Mouse (Mus musculus): ENCODE data around the gene Dpm2.

The Dpm2 gene

DNA sequence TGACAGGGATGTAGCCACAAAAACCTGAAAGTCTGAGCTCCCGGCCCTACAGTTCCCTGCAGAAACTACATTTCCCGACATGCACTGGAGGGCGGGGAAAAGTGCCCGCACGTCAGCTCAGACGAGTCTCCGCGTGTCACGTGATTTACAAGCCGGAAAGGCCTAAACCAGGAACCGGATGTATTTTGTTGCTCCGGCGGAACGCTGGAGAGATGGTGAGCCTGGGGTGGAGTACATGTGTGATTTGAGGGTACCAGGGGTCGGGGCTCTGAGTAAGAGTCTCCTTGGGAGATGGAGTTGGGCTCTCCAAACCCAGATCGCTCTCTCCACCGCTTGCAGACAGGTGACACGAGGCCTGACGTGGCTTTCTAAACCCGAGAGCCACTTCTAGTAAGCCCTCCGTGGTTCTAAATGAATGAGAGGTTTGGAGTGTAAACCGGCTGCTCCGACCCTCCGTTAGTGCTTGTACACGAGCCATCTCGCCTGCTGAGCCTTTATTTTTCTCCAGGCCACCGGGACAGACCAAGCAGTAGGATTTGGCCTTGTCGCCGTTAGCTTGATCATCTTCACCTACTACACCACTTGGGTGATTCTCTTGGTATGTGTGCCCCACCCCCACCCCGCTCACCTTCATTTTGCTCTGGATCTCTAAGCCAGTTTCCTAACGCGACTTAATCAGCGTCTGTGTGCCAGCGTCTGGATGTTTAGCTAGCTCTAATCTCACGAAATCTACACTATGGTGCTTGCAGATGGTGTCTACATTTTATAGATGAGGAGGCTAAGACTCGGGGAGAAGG, at the start of gene Dpm2:
TSS of gene Dpm2 (plus strand) at position 161 of the 797 bp plus-strand sequence.
- ATAC-seq (ENCODE audit: insufficient number of reproducible peaks, low FRiP score, low TSS enrichment), result peak; percentile 52

DNA sequence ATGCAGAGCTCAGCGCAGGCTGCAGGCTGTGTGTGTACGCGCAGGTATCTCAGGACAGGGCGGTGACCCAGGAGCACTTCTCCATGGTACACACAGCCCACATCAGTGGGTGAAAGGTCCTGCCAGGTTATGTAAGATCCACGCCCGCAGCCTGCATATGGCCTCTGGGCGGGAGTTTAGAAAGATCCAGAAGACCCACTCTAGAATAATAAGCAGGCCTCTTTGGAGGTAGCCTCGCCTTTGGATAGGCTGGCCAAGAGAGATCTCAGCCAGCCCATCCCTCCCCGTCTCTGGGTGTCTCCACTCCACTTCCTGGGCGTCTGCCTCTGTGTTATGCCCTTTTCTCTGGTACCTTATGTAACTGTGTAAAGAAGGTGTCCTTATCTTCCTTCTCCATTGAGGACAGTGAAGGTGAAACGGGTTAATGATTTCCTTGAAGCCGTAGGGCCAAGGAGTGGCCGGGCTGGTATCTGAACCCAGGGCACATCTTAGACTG, 46.1 kb upstream of the Dpm2 start:
- no peak for ATAC-seq (ENCODE audit: insufficient number of reproducible peaks, low FRiP score, low TSS enrichment)

DNA sequence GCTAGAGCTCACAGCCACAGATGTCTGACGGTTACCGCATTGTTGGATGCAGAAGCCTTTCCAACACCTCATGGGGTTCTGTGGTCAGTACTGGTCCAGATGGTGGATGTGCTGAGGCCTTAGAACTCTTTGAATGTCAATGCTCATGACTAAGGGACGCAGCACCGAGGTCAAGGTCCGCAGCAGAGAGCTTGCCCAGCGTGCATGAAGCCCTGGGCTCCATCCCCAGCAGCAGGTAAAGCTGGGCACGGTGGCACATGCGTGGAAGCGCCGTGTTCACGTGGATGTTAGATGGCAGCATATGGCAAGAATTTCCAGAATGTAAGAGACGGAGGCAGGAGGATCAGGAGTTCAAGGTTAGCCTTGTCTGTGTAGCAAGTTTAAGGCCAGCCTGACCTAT, 44.8 kb upstream of the Dpm2 start:
- ATAC-seq (ENCODE audit: insufficient number of reproducible peaks, low FRiP score, low TSS enrichment), result no peak

DNA sequence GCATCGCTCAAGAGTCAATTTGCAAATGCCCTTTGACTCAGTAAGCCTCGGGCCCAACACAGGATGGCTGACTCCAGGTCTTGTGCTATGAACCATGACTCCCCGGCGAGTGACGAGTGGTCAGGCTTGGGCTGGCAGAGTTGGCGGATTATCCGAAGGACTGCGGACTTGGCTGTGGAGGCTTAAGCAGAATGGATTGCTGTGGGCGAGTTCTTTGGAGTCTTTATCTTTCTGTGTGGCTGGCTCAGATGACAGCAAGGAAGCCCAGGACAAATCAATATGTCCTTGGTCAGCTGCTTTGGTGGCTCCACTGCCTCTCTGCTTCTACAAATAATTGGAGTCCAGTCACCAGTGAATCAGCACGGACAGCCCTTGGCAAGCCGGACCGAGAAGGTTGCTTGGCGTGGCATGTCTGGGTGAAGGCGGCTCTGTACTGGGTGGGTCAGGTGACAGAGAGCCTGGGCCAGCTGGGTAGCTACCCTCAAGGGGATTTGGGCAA, 43.1 kb upstream of the Dpm2 start:
- ATAC-seq (ENCODE audit: insufficient number of reproducible peaks, low FRiP score, low TSS enrichment), result no peak

- ATAC-seq (ENCODE audit: insufficient number of reproducible peaks, low FRiP score, low TSS enrichment), result no peak
Measured at GRCm38 (mm10) chr2:32528326-32528725, 42.3 kb upstream of the Dpm2 start.

DNA sequence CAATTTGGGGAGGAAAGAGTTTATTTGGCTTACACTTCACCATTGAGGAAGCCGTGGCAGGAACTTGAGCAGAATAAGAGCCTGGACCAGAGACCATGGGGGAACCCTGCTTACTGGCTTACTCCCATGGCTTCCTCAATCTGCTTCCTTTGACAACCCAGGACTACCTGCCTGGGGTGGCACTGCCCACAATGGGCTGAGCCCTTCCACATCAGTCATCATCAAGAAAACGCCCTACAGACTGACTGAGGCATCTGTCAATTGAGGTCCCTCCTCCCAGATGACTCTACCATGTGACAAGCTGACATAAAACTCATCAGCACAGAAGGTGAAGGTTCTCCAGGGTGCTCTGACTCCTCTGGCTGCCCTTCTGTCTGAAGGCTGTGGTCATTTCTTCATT, 40.2 kb upstream of the Dpm2 start:
- ATAC-seq (ENCODE audit: insufficient number of reproducible peaks, low FRiP score, low TSS enrichment), result no peak

GRCm38 (mm10) chr2:32533163-32533562, 37.5 kb upstream of the Dpm2 start:
- ATAC-seq (ENCODE audit: insufficient number of reproducible peaks, low FRiP score, low TSS enrichment), result no peak

DNA sequence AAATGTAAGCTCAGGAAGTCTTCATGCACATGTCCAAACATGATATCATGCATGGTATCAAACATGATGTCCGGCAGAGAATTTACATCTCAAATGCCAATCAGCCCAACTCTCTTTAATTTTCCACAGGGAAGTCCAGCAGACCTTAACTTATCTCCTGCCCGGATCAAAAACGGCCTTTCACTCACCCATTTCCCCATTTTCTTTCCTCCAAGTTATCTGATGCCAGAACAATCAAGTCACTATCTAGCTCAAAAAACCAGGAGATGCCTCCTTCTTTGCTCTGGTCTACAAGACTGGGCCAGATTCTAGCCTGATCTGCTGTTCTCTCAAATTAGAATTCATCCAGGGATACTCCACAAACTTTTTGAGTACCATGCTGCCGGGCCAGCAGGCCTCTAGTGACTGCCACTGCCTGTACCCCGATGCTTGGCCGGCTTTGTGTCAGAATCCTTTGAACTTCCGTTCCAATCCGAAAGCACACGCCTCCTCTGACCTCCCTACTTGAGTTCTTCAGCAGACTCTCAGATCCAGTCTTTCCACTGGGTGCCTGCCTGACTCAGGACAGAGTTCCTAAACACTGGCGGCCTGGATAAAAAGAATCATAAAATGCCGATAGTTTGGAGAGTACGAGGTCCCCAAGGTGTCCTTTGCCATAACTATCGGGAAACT, 36.5 kb upstream of the Dpm2 start:
- ATAC-seq (ENCODE audit: insufficient number of reproducible peaks, low FRiP score, low TSS enrichment), result no peak

GRCm38 (mm10) chr2:32534733-32535471, 35.8 kb upstream of the Dpm2 start, which contains the start of gene Fam102a:
TSS of gene Fam102a (plus strand) at chr2:32535332.
- ATAC-seq (ENCODE audit: insufficient number of reproducible peaks, low FRiP score, low TSS enrichment), result peak; percentile 88

GRCm38 (mm10) chr2:32535501-32535991, 35.1 kb upstream of the Dpm2 start:
- ATAC-seq (ENCODE audit: insufficient number of reproducible peaks, low FRiP score, low TSS enrichment), result peak; percentile 36; the same call in 1 of the 2 replicates

GRCm38 (mm10) chr2:32536086-32536633, 34.5 kb upstream of the Dpm2 start:
- no peak for ATAC-seq (ENCODE audit: insufficient number of reproducible peaks, low FRiP score, low TSS enrichment)

DNA sequence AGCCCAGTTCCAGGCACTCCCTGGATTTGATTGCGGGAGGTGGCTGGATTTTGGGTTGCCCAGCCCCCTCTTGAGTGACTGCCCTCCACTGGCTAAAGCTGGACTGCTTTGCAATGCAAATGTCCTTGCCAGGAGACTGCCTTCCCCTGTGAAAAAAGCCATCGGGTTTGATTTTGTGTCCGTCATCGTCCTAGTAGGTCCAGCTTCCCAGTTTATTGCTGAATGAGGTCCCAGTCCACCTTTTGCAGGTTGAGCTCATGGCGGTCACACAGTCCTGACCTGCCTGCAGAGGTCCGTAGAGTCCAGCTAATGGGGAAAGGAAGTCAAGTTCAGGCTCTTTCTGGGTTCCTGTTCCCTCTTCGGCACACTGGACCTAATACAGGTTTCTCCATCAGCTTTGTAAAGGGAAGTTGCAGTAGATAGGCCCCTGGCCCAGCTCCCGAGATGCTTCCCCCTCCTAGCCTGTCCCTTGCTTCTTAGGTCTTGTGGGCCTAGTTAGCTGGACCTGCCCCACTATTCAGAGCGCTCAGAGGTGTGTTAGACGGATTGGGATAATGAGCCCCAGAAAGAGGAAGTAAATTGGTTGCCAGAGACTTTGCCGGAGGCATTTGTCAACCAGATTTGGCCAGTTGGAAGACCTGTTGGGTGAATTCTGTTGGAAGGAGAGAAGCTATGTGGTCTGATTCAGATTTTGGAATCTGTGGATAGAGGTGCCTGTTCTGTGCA, 33.9 kb upstream of the Dpm2 start:
- ATAC-seq (ENCODE audit: insufficient number of reproducible peaks, low FRiP score, low TSS enrichment), result no peak

- no peak for ATAC-seq (ENCODE audit: insufficient number of reproducible peaks, low FRiP score, low TSS enrichment)
Measured at GRCm38 (mm10) chr2:32537360-32537905, 33.2 kb upstream of the Dpm2 start.

DNA sequence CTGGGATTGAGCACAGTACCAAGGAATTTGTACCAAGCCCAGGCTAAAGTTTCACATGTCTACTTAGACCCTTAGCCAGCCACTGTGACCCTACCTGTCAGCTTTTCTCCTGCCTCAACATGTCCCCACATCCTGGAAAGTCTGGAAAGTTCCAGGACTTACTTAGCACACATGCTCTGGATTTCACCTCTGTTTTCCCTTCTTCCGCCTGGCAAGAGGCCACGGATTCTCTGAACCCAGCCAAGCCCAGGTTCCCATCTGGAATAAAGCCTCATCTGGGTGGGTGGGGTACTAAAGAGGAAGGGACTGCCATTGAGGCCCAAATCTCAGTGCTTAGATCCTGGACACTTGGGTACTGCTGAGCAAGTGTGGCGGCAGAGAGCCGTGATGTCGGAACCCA, 32.7 kb upstream of the Dpm2 start:
- no peak for ATAC-seq (ENCODE audit: insufficient number of reproducible peaks, low FRiP score, low TSS enrichment)

DNA sequence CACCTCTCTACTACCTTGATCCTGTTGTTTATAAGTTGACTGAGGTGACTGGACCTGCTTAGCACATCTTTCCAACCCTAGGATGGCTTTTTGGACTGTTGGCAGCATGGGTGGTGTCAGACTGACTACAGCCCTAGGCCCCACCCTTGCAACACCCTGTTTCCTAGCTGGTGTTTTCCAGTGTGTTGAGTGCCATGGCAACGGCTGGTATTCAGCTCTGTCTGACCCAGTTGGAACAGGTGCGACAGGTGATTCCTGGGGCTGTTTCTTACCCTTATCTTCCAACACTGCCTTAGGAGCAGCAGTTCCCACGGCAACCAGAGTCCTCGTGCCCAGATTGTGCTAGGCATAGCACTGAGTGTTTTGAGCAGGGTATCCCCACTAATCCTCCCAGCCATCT, 32.2 kb upstream of the Dpm2 start:
- no peak for ATAC-seq (ENCODE audit: insufficient number of reproducible peaks, low FRiP score, low TSS enrichment)

DNA sequence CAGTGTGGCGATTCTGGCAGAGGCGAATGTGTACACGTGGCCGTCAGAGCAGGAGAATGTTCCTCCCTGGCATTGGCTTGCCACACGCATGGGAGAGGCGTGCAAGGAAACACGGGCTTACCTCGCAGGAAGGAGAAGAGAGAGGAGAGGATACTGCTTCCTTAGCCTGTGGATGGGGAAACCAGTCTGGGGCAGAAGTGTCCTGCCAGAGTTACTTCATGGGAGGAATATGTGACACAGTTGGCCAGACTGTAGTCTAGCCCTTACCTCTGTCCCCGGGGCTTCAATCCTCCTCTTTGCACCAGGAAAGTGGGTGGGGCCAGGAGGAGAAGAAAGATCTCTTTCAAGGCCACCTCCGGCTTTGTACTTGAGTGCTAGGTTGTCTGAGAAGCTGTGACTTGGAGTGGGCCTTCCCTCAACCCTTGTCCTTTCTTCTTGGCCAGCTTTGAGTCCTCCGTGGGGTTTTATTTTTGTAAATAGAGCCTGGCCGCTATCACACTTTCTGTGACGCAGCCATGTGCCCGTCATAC, 31.1 kb upstream of the Dpm2 start:
- no peak for ATAC-seq (ENCODE audit: insufficient number of reproducible peaks, low FRiP score, low TSS enrichment)

- peak; percentile 60 for ATAC-seq (ENCODE audit: insufficient number of reproducible peaks, low FRiP score, low TSS enrichment)
Measured at GRCm38 (mm10) chr2:32541333-32541908, 29.2 kb upstream of the Dpm2 start.

GRCm38 (mm10) chr2:32541986-32542573, 28.6 kb upstream of the Dpm2 start:
- no peak for ATAC-seq (ENCODE audit: insufficient number of reproducible peaks, low FRiP score, low TSS enrichment)

All from cerebellum, adult (tissue).